Mouse (Mus musculus) CH12.LX (cell line): Measurements from ENCODE around the gene Sptb.

Source experiments
- CTCF ChIP-seq, 2 experiments: IDR thresholded peaks in 1 of 2; conservative IDR thresholded peaks in 1 of 2; 2 replicates each; pipeline ENCODE4 v1.5.1; 2011 to 2012; ENCODE audit warnings: low read depth in 2 of 2, low read length in 2 of 2, improper control_type of control experiment in 1 of 2, inconsistent platforms in 1 of 2, mild to moderate bottlenecking in 1 of 2, moderate library complexity in 1 of 2
- IRF4 ChIP-seq: IDR thresholded peaks from 2 replicates; pipeline ENCODE4 v1.6.1; 2014; ENCODE audit warnings: low read depth, mild to moderate bottlenecking, inconsistent platforms, low read length, improper control_type of control experiment
- JUN ChIP-seq: IDR thresholded peaks from 2 replicates; pipeline ENCODE4 v1.6.1; 2011; ENCODE audit warnings: low read depth, mild to moderate bottlenecking, low read length, improper control_type of control experiment, moderate library complexity; ENCODE audit not compliant: insufficient read depth
- MEF2A ChIP-seq: IDR thresholded peaks from 2 replicates; pipeline ENCODE4 v1.6.1; 2014; ENCODE audit warnings: low read depth, mild to moderate bottlenecking, inconsistent platforms, low read length, improper control_type of control experiment, borderline replicate concordance
- NELFE ChIP-seq: IDR thresholded peaks from 2 replicates; pipeline ENCODE4 v1.6.1; 2011; ENCODE audit warnings: low read depth, low read length, improper control_type of control experiment
- NRF1 ChIP-seq: IDR thresholded peaks from 2 replicates; pipeline ENCODE4 v1.6.1; 2014; ENCODE audit warnings: low read depth, mild to moderate bottlenecking, inconsistent platforms, low read length, improper control_type of control experiment, moderate library complexity
- POLR2A ChIP-seq: IDR thresholded peaks from 2 replicates; pipeline ENCODE4 v1.6.1; 2011; ENCODE audit warnings: low read depth, mild to moderate bottlenecking, improper control_type of control experiment, low read length
- SIN3A ChIP-seq: IDR thresholded peaks from 2 replicates; pipeline ENCODE4 v1.6.1; 2012; ENCODE audit warnings: low read length, improper control_type of control experiment, inconsistent platforms
- TCF12 ChIP-seq: IDR thresholded peaks from 2 replicates; pipeline ENCODE4 v1.6.1; 2014; ENCODE audit warnings: low read depth, mild to moderate bottlenecking, inconsistent platforms, low read length, improper control_type of control experiment
- ZC3H11A ChIP-seq: IDR thresholded peaks from 2 replicates; pipeline ENCODE4 v1.6.1; 2012; ENCODE audit warnings: low read depth, mild to moderate bottlenecking, inconsistent platforms, low read length, improper control_type of control experiment
- ZMIZ1 ChIP-seq: IDR thresholded peaks from 2 replicates; pipeline ENCODE4 v1.6.1; 2012; ENCODE audit warnings: low read depth, mild to moderate bottlenecking, inconsistent platforms, low read length, improper control_type of control experiment

GRCm38 (mm10) chr12:76598196-76598928 is 112.0 kb downstream of the Sptb start:
- no peak for TF ChIP-seq POLR2A
- TF ChIP-seq NELFE, result no peak
- no peak for TF ChIP-seq ZMIZ1
- TF ChIP-seq CTCF (conservative IDR thresholded peaks at IDR 0.05 in 1 of 2, IDR thresholded peaks at IDR 0.05 in 1 of 2; ENCODE audit: low read depth in 2 of 2, low read length in 2 of 2), result no peak
- no peak for TF ChIP-seq MEF2A
- TF ChIP-seq ZC3H11A, result no peak
- no peak for TF ChIP-seq IRF4
- no peak for TF ChIP-seq SIN3A
- no peak for TF ChIP-seq TCF12
- TF ChIP-seq NRF1, result no peak
- TF ChIP-seq JUN, result no peak
